Mouse (Mus musculus) neural tube, embryonic 11.5 days (tissue): ENCODE results near the gene Fam71a. TPM values are rescaled to one million over a fixed set of nuclear protein-coding genes. Genes with fewer than 3 reads are reported as not detected.

ENCODE experiments used
- ATAC-seq: fragments of 200-750 bp; cut with Nextera tagmentation; 2 replicates; pipeline ENCODE4 v1.8.0; 2017; ENCODE audit warnings: moderate number of reproducible peaks, mild to moderate bottlenecking, moderate TSS enrichment, moderate library complexity; ENCODE audit not compliant: insufficient read depth, low FRiP score, low TSS enrichment
- DNase-seq: peaks from one replicate; pipeline ENCODE4 v3.0.0-alpha.2; 2015; ENCODE audit warnings: low spot score
- H3K27ac ChIP-seq: fragments of 300-500 bp; sonication (generic); 2 replicates; pipeline ENCODE4 v1.5.1; 2014; ENCODE audit warnings: low read depth, mild to moderate bottlenecking, low read length
- H3K27me3 ChIP-seq: fragments of 300-500 bp; sonication (generic); 2 replicates; pipeline ENCODE4 v1.6.1; 2014; ENCODE audit warnings: mild to moderate bottlenecking, low read length, mixed read lengths; ENCODE audit not compliant: control insufficient read depth, insufficient read depth
- H3K36me3 ChIP-seq: fragments of 300-500 bp; sonication (generic); 2 replicates; pipeline ENCODE4 v1.6.1; 2014; ENCODE audit warnings: mild to moderate bottlenecking, low read length, moderate library complexity, mixed read lengths; ENCODE audit not compliant: control insufficient read depth, insufficient read depth
- H3K4me1 ChIP-seq: fragments of 300-500 bp; sonication (generic); 2 replicates; pipeline ENCODE4 v1.6.1; 2014; ENCODE audit warnings: low read length, mixed read lengths; ENCODE audit not compliant: control insufficient read depth, insufficient read depth
- H3K4me2 ChIP-seq: fragments of 300-500 bp; sonication (generic); 2 replicates; pipeline ENCODE4 v1.6.1; 2014; ENCODE audit warnings: low read depth, mild to moderate bottlenecking, moderate library complexity
- H3K4me3 ChIP-seq: fragments of 300-500 bp; sonication (generic); 2 replicates; pipeline ENCODE4 v1.5.1; 2014; ENCODE audit warnings: low read depth, low read length
- H3K9ac ChIP-seq: fragments of 300-500 bp; sonication (generic); 2 replicates; pipeline ENCODE4 v1.6.1; 2014; ENCODE audit warnings: mild to moderate bottlenecking, low read length
- H3K9me3 ChIP-seq: fragments of 300-500 bp; sonication (generic); 2 replicates; pipeline ENCODE4 v1.6.1; 2016; ENCODE audit warnings: low read length; ENCODE audit not compliant: control insufficient read depth
- WGBS: fragments of 180-500 bp; shearing (Covaris S2); extraction: QIAGEN DNeasy Blood & Tissue Kit; methylation state at CpG from one replicate; pipeline ENCODE4 v1.1.7; 2014; 5-methylcytosine and 5-hydroxymethylcytosine counted together
- polyA plus RNA-seq: library from polyadenylated mRNA; unstranded; fragments of >200 nt; fragmentation: Nextera tagmentation; extraction: Ambion mirVana; gene quantifications from 2 replicates; pipeline ENCODE4 v1.2.1, GENCODE M21; 2014

Fam71a gene
- polyA plus RNA-seq, 1 experiment from 2014 or later, result not detected

- Histone ChIP-seq H3K4me1 (no peaks in the 10 kb centered on the region), H3K9me3 (no peaks in the 10 kb centered on the region), H3K27me3 (no peaks in the 10 kb centered on the region), H3K36me3 (no peaks in the 10 kb centered on the region), H3K9ac (no peak overlapping the region), H3K4me3 (no peak overlapping the region), H3K27ac (no peak overlapping the region), H3K4me2 (no peak overlapping the region)
- ATAC-seq (no peak), DNase-seq (no peak)
- 57% methylated on average over 4 of the region's 4 CpGs for WGBS
These were observed 29.2 kb downstream of the Fam71a start for GRCm38 (mm10) chr1:191135406-191135805.

GRCm38 (mm10) chr1:191132934-191133333, 31.7 kb downstream of the Fam71a start:
- no peaks in the 10 kb centered on the region for H3K4me1 ChIP-seq
- no peak overlapping the region for H3K9ac ChIP-seq
- H3K4me2 ChIP-seq, result no peak overlapping the region
- H3K36me3 ChIP-seq, result no peaks in the 10 kb centered on the region
- H3K4me3 ChIP-seq, result no peak overlapping the region
- no peaks in the 10 kb centered on the region for H3K27me3 ChIP-seq
- DNase-seq (no peak), ATAC-seq (no peak)
- no peaks in the 10 kb centered on the region for H3K9me3 ChIP-seq
- H3K27ac ChIP-seq, result no peak overlapping the region
- WGBS, result 82% methylated on average over 5 of the region's 5 CpGs

GRCm38 (mm10) chr1:191132240-191132639, 32.4 kb downstream of the Fam71a start:
- Histone ChIP-seq H3K4me2 (no peak overlapping the region), H3K4me1 (no peaks in the 10 kb centered on the region), H3K27ac (no peak overlapping the region), H3K27me3 (no peaks in the 10 kb centered on the region), H3K36me3 (no peaks in the 10 kb centered on the region), H3K4me3 (no peak overlapping the region), H3K9me3 (no peaks in the 10 kb centered on the region), H3K9ac (no peak overlapping the region)
- WGBS, result 79% methylated on average over 5 of the region's 5 CpGs
- no peak for ATAC-seq
- DNase-seq, result no peak

GRCm38 (mm10) chr1:191131692-191132091, 32.9 kb downstream of the Fam71a start:
- 89% methylated on average over 2 of the region's 2 CpGs for WGBS
- H3K27me3 ChIP-seq, result no peaks in the 10 kb centered on the region
- no peak for ATAC-seq
- H3K4me3 ChIP-seq, result no peak overlapping the region
- no peak for DNase-seq
- no peaks in the 10 kb centered on the region for H3K36me3 ChIP-seq
- no peak overlapping the region for H3K4me2 ChIP-seq
- no peak overlapping the region for H3K27ac ChIP-seq
- no peaks in the 10 kb centered on the region for H3K4me1 ChIP-seq
- H3K9ac ChIP-seq, result no peak overlapping the region
- no peaks in the 10 kb centered on the region for H3K9me3 ChIP-seq

- 0 out of 2 replicates have a peak, but pooled peaks cover 4% of the 10 kb centered on the region for H3K27me3 ChIP-seq
- H3K4me2 ChIP-seq, result peak overlapping the region; percentile 40
- ATAC-seq (no peak), DNase-seq (peak; percentile 76)
- H3K4me1 ChIP-seq, result no peaks in the 10 kb centered on the region
- H3K9me3 ChIP-seq, result no peaks in the 10 kb centered on the region
- H3K4me3 ChIP-seq, result peak overlapping the region; percentile 20; the same call in 1 of the 2 replicates
- H3K9ac ChIP-seq, result peak overlapping the region; percentile 24; the same call in 1 of the 2 replicates
- H3K27ac ChIP-seq, result no peak overlapping the region
- no peaks in the 10 kb centered on the region for H3K36me3 ChIP-seq
- 17% methylated on average over 38 of the region's 38 CpGs for WGBS
These were observed 38.6 kb downstream of the Fam71a start for GRCm38 (mm10) chr1:191125811-191126638.

- Histone ChIP-seq H3K27ac (no peak overlapping the region), H3K36me3 (no peaks in the 10 kb centered on the region), H3K4me1 (no peaks in the 10 kb centered on the region), H3K4me2 (no peak overlapping the region), H3K4me3 (no peak overlapping the region), H3K9me3 (no peaks in the 10 kb centered on the region), H3K9ac (no peak overlapping the region), H3K27me3 (0 out of 2 replicates have a peak, but pooled peaks cover 4% of the 10 kb centered on the region)
- WGBS, result 66% methylated on average over 4 of the region's 4 CpGs
- ATAC-seq, result no peak
- DNase-seq, result no peak
These were observed 40.3 kb downstream of the Fam71a start for GRCm38 (mm10) chr1:191124288-191124687.

GRCm38 (mm10) chr1:191123696-191124095, 40.9 kb downstream of the Fam71a start:
- Histone ChIP-seq H3K27me3 (0 out of 2 replicates have a peak, but pooled peaks cover 4% of the 10 kb centered on the region), H3K9ac (no peak overlapping the region)
- DNase-seq, result no peak

GRCm38 (mm10) chr1:191122744-191123143, 41.9 kb downstream of the Fam71a start:
- Histone ChIP-seq H3K4me2 (no peak overlapping the region), H3K4me3 (no peak overlapping the region), H3K27ac (no peak overlapping the region), H3K9me3 (no peaks in the 10 kb centered on the region), H3K27me3 (0 out of 2 replicates have a peak, but pooled peaks cover 4% of the 10 kb centered on the region), H3K9ac (no peak overlapping the region), H3K4me1 (no peaks in the 10 kb centered on the region), H3K36me3 (no peaks in the 10 kb centered on the region)
- no peak for ATAC-seq
- DNase-seq, result no peak
- WGBS, result 79% methylated on average over 3 of the region's 3 CpGs

More at GRCm38 (mm10) chr1:191123696-191124095, 40.9 kb downstream of the Fam71a start:
- WGBS, result 88% methylated on average over 2 of the region's 2 CpGs
- no peak for ATAC-seq
- Histone ChIP-seq H3K9me3 (no peaks in the 10 kb centered on the region), H3K4me1 (no peaks in the 10 kb centered on the region), H3K36me3 (no peaks in the 10 kb centered on the region), H3K27ac (no peak overlapping the region), H3K4me2 (no peak overlapping the region), H3K4me3 (no peak overlapping the region)
